Mouse (Mus musculus) cerebral cortex, adult 2 months (tissue): ENCODE measurements around the gene Agpat1.

Experiments used
- WGBS: fragments of 180-500 bp; shearing (Covaris S2); methylation state at CpG from one replicate; pipeline ENCODE4 v1.1.7; 2018; 5-methylcytosine and 5-hydroxymethylcytosine counted together

Gene Agpat1

GRCm38 (mm10) chr17:34654392-34654791 is 50.3 kb downstream of the Agpat1 start:
- WGBS: 94% methylated on average over 13 of the region's 13 CpGs

- 76% methylated on average over 7 of the region's 7 CpGs for WGBS
These were observed 51.1 kb downstream of the Agpat1 start for GRCm38 (mm10) chr17:34655160-34655559.

GRCm38 (mm10) chr17:34655581-34655991 is 51.5 kb downstream of the Agpat1 start:
- 27% methylated on average over 4 of the region's 4 CpGs for WGBS

- 65% methylated on average over 8 of the region's 8 CpGs for WGBS
These were observed 52.6 kb downstream of the Agpat1 start for GRCm38 (mm10) chr17:34656666-34657065.

DNA sequence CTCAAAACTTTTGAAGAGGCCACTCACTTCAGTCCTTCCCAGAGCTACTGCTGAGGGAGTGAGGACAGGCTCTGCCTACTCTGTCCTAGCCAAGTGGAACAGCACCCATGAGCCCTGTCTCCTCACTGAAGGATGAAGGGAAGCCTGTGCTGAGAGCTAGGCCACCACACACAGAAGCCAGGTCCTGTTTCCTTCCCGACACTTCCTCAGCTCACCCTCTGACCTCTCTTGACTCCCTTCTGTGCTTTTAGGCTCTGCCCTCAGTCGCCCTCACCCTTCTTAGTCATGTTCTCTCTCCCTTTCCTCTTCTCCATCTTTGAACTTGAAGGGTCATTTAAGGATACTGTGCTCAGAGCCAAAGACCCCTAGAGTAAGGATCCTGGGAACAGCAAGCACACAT is 53.2 kb downstream of the Agpat1 start:
- WGBS: 39% methylated on average over 2 of the region's 2 CpGs

DNA sequence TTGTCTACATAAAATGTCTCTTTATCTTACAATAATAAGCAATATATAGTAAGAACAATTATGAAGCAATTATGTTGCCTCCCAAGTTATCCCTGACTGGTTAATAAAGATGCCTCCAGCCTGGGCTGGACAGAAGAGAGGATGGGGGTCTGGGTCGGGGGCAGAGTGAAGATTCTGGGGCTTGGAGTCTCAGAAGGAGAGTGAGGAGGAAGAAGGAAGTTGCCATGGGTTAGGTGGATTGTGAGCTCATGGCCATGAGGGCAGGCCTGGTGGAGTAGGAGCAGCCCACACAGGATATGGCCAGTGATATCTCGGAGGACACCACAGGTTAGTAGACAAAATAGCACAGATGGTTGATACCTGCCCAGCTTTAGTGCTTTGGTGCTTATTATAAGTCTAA is 54.1 kb downstream of the Agpat1 start:
- WGBS: 73% methylated on average over 2 of the region's 2 CpGs

DNA sequence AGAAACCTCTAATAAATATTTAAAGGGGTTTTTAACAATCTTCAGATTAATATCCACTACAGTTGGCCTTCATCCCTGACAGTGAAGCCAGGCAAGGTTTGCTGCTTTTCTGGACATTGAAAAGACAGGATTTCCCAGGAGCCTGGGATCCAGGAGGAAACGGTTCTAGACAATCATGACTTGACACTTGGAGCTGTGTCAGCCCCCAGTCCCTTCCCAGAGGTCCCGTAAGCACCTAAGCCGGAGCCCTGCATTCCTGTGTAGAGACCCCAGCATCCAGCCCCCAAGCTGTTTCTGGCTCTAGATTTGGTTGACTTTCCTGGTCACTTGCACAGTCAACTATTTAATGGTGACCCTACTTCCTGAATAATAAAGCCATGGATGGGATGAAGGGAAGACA is 54.5 kb downstream of the Agpat1 start:
- 83% methylated on average over 3 of the region's 3 CpGs for WGBS

DNA sequence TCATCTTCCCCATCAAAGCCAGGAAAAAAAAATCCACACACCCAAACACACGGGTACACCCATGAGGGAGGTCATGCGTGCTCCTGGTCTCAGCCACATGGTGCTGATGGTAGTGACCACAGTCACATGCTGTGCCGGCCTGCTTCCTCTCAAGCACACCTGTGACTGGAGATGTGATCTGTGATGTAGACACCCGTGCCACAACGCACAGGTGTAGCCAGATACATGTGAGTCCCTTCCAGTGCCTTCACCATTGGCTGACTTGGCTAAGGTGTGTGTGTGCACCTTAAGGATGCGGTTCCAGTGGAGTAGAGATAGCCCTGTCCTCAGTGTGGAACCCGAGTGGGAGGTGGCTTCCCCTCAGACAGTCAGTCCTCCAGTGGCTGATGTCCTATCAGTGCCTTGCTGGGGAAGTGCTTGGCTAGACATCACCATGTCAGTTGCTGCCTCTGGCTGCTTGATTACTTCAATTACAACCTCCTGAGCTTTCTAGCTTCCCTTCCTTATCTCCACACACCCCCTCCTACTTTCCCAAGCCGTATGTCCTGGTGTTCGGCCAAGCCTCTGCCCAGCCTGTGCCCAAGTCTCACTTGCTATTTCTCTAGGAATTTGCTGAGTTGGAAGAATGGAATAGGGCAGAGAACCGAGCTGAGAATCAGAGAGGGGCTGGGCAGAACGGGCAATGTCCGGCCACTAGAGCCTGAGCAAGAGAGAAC is 55.3 kb downstream of the Agpat1 start:
- WGBS: 63% methylated on average over 12 of the region's 12 CpGs

GRCm38 (mm10) chr17:34659897-34660214 is 55.8 kb downstream of the Agpat1 start:
- WGBS: 43% methylated on average over 3 of the region's 3 CpGs

DNA sequence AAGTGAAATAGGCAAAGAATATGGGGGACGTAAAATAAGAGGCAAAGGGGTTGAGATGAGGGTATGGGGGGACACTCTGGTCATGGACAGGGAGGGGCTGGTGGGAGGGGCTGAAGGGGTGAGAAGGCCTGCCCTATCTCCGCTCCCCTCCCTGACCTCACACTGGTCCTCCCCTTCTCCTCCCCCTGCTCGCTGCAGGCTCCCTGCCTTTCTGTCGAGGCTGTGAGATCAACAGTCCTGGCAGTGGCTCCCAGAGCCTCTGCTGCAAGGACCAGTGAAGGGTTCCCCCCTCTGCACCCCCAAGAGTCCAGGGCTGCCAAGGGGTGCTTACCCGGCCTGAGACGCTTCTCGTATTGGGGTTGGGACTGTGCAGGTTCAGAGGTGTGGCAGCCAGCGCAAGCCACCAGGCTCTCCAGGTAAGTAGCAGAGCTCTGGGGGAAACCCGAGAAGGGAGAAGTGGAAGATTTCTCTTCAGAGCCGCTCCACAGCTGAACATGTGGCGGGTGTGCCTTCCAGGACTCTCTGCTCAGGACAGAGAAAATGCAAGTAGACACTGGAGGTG is 56.3 kb downstream of the Agpat1 start:
- WGBS: 38% methylated on average over 11 of the region's 11 CpGs

GRCm38 (mm10) chr17:34661121-34661591 is 57.1 kb downstream of the Agpat1 start:
- WGBS: 11% methylated on average over 19 of the region's 19 CpGs

DNA sequence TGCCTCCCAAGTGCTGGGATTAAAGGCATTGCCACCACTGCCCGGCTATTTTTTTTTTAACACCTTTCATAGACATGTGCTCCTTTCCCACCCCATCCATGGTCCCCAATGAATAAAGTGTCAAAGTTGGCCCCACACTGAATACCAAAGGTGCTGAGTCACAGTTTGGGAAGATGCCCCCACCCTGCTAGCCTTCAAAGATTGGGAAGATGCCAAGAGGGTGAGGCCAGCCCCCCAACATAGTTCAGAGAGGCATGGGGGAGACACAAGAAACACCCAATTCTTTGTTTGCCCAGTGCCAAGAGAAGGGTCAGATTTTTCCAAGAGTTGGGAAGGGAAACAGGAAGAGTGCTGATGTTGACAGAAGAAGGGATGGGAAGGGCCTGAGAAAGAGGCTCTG is 58.4 kb downstream of the Agpat1 start:
- 86% methylated on average over 1 of the region's 1 CpGs for WGBS

GRCm38 (mm10) chr17:34662978-34663377 is 58.9 kb downstream of the Agpat1 start:
- WGBS: 88% methylated on average over 8 of the region's 8 CpGs
